Mouse (Mus musculus): ENCODE data around the gene Emc6. TPM values are rescaled to one million over a fixed set of nuclear protein-coding genes. Genes with fewer than 3 reads are reported as not detected.

Emc6 gene
- total RNA-seq, 1 experiment from 2014 or later: 32.5 TPM

DNA sequence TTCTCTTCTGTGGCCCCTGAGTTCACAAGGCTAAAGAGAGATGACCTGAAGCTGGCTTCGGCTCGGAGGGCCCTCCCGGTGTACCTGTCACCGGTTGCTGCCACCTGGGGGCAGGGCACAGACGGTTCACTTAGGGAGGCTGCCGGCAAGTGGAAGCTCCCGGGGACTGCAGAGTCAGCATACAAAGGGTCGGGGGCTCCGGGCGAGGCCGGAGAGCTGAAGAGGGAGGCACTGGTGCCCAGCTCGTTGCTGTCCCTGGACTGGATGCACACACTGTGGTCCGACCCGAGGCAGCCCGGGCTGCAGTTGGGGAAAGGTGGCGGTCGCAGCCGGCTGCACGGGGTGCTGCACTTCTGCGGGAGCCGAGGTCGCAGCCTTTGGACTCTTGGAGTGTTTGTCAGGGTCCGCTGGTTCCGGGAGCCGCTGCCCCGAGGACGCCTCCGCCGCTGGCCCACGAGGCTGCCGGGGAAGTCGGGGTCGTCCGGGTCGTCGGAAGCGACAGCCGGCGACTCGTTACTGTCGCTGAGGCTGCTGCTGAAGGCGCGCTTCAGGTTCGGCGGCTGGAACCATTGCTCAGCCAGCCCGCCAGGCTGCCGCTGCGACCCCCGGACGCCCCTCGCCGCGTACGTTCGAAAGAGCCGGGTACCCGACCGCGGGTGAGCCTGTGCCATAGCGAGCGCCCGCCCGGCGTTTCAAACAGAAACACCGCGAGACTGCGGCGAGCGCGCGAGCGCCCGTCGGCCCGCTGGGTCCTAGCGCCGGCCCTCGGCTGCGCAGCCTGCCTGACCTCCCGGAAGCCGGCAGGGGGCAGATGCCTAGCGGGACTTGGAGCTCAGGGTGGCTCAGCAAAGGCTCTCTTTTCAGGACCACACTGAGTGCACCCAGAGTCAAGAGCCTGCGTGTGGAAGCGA lies 39.0 kb downstream of the Emc6 start, which contains the start of gene Haspin:
Gene Haspin (minus strand): TSS at position 704 of the 911 bp plus-strand sequence.
- peak; percentile 80 for ATAC-seq (replicated peaks; ENCODE audit: insufficient number of reproducible peaks, low FRiP score, low TSS enrichment, poor library complexity, severe bottlenecking)

- ATAC-seq (replicated peaks; ENCODE audit: insufficient number of reproducible peaks, low FRiP score, low TSS enrichment, poor library complexity, severe bottlenecking): no peak
These were observed 39.7 kb downstream of the Emc6 start for GRCm38 (mm10) chr11:73137116-73137515.

- no peak for ATAC-seq (replicated peaks; ENCODE audit: insufficient number of reproducible peaks, low FRiP score, low TSS enrichment, poor library complexity, severe bottlenecking)
These were observed 40.2 kb downstream of the Emc6 start for GRCm38 (mm10) chr11:73136587-73136986.

GRCm38 (mm10) chr11:73134222-73134621 lies 42.6 kb downstream of the Emc6 start:
- no peak for ATAC-seq (replicated peaks; ENCODE audit: insufficient number of reproducible peaks, low FRiP score, low TSS enrichment, poor library complexity, severe bottlenecking)

DNA sequence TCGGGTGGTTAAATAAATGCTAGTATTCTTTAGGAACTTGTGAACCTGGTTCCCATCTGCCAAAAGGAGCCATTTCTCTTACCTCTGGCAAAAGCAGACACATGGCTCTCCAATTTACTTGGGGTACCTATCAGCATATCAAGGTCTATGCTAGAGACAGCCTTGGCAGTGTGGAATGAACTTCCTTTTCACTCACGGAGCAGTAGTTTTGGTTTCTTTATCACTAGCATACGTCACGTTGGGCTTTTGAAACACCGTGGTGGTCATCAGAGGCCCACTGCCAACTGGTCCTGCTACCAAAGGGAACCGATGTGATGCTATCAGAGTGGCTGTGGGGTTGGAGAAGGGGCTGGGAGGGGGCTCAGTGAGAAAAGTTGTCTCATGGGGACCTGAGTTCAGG lies 43.8 kb downstream of the Emc6 start:
- ATAC-seq (replicated peaks; ENCODE audit: insufficient number of reproducible peaks, low FRiP score, low TSS enrichment, poor library complexity, severe bottlenecking): peak; percentile 54; the same call in 1 of the 2 replicates

- ATAC-seq (replicated peaks; ENCODE audit: insufficient number of reproducible peaks, low FRiP score, low TSS enrichment, poor library complexity, severe bottlenecking): no peak
These were observed 45.8 kb downstream of the Emc6 start for GRCm38 (mm10) chr11:73131020-73131419.

DNA sequence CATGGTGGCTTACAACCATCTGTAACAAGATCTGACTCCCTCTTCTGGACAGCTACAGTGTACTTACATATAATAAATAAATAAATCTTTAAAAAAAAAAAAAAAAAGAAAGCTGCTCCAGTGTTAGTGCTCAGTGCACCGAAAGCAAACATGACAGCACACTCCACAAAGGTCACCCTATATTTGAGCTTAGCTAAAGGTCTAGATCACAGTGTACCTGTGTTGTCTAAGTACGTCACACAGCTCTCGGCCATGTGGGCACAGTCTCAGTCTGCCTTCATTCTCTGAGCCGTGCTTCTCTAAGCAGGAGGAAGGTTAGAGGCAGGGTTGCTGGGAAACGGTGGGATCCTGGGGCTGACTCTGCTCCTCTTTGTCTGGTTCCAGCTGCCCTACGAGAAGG lies 50.3 kb downstream of the Emc6 start:
- ATAC-seq (replicated peaks; ENCODE audit: insufficient number of reproducible peaks, low FRiP score, low TSS enrichment, poor library complexity, severe bottlenecking): no peak

Other genes starting within 250 kb of the Emc6 start
- gene Atp2a3, start 215.9 kb downstream of the Emc6 start, total RNA-seq (2017): 107 to 245 TPM (median 115 TPM) in 3 replicates
- gene P2rx1, start 177.9 kb downstream of the Emc6 start, total RNA-seq (2017): 6.3 to 18.7 TPM (median 15.6 TPM) in 3 replicates
- gene Camkk1, start 158.0 kb downstream of the Emc6 start, total RNA-seq (2017): 2.6 to 4.0 TPM (median 3.0 TPM) in 3 replicates
- gene Ncbp3, start 129.3 kb downstream of the Emc6 start, total RNA-seq (2017): 11.5 to 18.1 TPM (median 14.0 TPM) in 3 replicates
- gene Itgae, start 86.5 kb downstream of the Emc6 start, total RNA-seq (2017): 1.7 to 2.4 TPM (median 1.8 TPM) in 3 replicates
- 6.3 to 16.9 TPM (median 6.5 TPM) in 3 replicates for gene Haspin, start 38.7 kb downstream of the Emc6 start, total RNA-seq (2017)
- gene P2rx5, start 16.6 kb downstream of the Emc6 start, total RNA-seq (2017): 0.32 TPM in 1 of 3 replicates, not detected in the others
- 14.2 to 15.7 TPM (median 14.6 TPM) in 3 replicates for gene Tax1bp3, start within 50 bp of the Emc6 start, total RNA-seq (2017)
- 15.6 to 19.4 TPM (median 18.2 TPM) in 3 replicates for gene Ctns, start 22.0 kb upstream of the Emc6 start, total RNA-seq (2017)
- 0.64 to 3.0 TPM (median 1.2 TPM) in 3 replicates for gene Shpk, start 22.4 kb upstream of the Emc6 start, total RNA-seq (2017)
- not detected in 3 replicates for gene Trpv1, start 57.3 kb upstream of the Emc6 start, total RNA-seq (2017)
- gene Trpv3, start 90.4 kb upstream of the Emc6 start, total RNA-seq (2017): not detected in 3 replicates
- 0.49 to 12.6 TPM (median 6.0 TPM) in 3 replicates for gene Aspa, start 152.6 kb upstream of the Emc6 start, total RNA-seq (2017)
- gene Gm49340, start 152.7 kb upstream of the Emc6 start, total RNA-seq (2017): not detected in 3 replicates
- not detected in 3 replicates for gene Spata22, start 152.7 kb upstream of the Emc6 start, total RNA-seq (2017)
- gene Olfr20, start 173.7 kb upstream of the Emc6 start, total RNA-seq (2017): not detected in 3 replicates
- not detected in 3 replicates for gene Olfr376, start 194.2 kb upstream of the Emc6 start, total RNA-seq (2017)
- gene Olfr1, start 222.6 kb upstream of the Emc6 start, total RNA-seq (2017): not detected in 3 replicates